Mouse (Mus musculus): ENCODE results near the gene Samd5. TPM values are rescaled to one million over a fixed set of nuclear protein-coding genes. Genes with fewer than 3 reads are reported as not detected.

Samd5 gene
- total RNA-seq (2021): 1 to 10 TPM; 6.2 to 6.7 TPM
- long read RNA-seq, experiment 1, partial matches to known transcripts: 0 of 3 reads
- long read RNA-seq, experiment 1, other reads (novel, unspliced or antisense): 3 of 3 reads
- long read RNA-seq, experiment 2, full-length matches to known transcripts: 1 of 1 reads
- long read RNA-seq, experiment 2, partial matches to known transcripts: 0 of 1 reads
- long read RNA-seq, experiment 2, other reads (novel, unspliced or antisense): 0 of 1 reads

GRCm38 (mm10) chr10:9674561-9675521 lies at the start of gene Samd5:
Samd5 (minus strand) TSS chr10:9675208.
- DNase-seq: peak; percentile 68 to 80
- intact Hi-C loops (cut with DNase I): loop anchor here (5.0 to 10.0 kb wide), 4 partner anchors 498 to 930 kb away; no protein-coding TSS in a partner anchor

GRCm38 (mm10) chr10:9722519-9723303 lies 47.7 kb upstream of the Samd5 start:
- intact Hi-C loops (cut with DNase I): no loop called here
- no peak for DNase-seq

GRCm38 (mm10) chr10:9720027-9720426 lies 45.0 kb upstream of the Samd5 start:
- intact Hi-C loops (cut with DNase I): no loop called here
- no peak for DNase-seq

GRCm38 (mm10) chr10:9718086-9718485 lies 43.1 kb upstream of the Samd5 start:
- intact Hi-C loops (cut with DNase I): no loop called here
- no peak for DNase-seq

- intact Hi-C loops (cut with DNase I): no loop called here
- no peak for DNase-seq
Observed at GRCm38 (mm10) chr10:9704956-9705355, 29.9 kb upstream of the Samd5 start.

- intact Hi-C loops (cut with DNase I): no loop called here
- peak; percentile 17 to 21 for DNase-seq
Observed at GRCm38 (mm10) chr10:9699071-9699761, 24.2 kb upstream of the Samd5 start.

GRCm38 (mm10) chr10:9698141-9698540 lies 23.1 kb upstream of the Samd5 start:
- peak in 1 of 2 experiments; percentile 13 for DNase-seq
- intact Hi-C loops (cut with DNase I): no loop called here

- DNase-seq: no peak
- intact Hi-C loops (cut with DNase I): no loop called here
Observed at GRCm38 (mm10) chr10:9696543-9697141, 21.6 kb upstream of the Samd5 start.

GRCm38 (mm10) chr10:9693990-9694699 lies 19.1 kb upstream of the Samd5 start:
- no peak for DNase-seq
- intact Hi-C loops (cut with DNase I): no loop called here

GRCm38 (mm10) chr10:9680928-9681327 lies 5.9 kb upstream of the Samd5 start:
- intact Hi-C loops (cut with DNase I): no loop called here

GRCm38 (mm10) chr10:9679911-9680310 lies 4.9 kb upstream of the Samd5 start:
- no peak for DNase-seq
- intact Hi-C loops (cut with DNase I): loop anchor here (5.0 to 10.0 kb wide), 4 partner anchors 503 to 935 kb away; no protein-coding TSS in a partner anchor

More at GRCm38 (mm10) chr10:9680928-9681327, 5.9 kb upstream of the Samd5 start:
- DNase-seq: no peak

GRCm38 (mm10) chr10:9678071-9678470 lies 3.1 kb upstream of the Samd5 start:
- no peak for DNase-seq
- intact Hi-C loops (cut with DNase I): loop anchor here (5.0 to 10.0 kb wide), 4 partner anchors 501 to 933 kb away; no protein-coding TSS in a partner anchor

- DNase-seq: peak; percentile 72 to 86
- intact Hi-C loops (cut with DNase I): loop anchor here (1.0 to 10.0 kb wide), 6 partner anchors 102 to 932 kb away; no protein-coding TSS in a partner anchor
Observed at GRCm38 (mm10) chr10:9676886-9677285, 1.9 kb upstream of the Samd5 start.

- intact Hi-C loops (cut with DNase I): loop anchor here (2.0 to 10.0 kb wide), 5 partner anchors 499 to 932 kb away; no protein-coding TSS in a partner anchor
- no peak for DNase-seq
Observed at GRCm38 (mm10) chr10:9676418-9676786, 1.4 kb upstream of the Samd5 start.

GRCm38 (mm10) chr10:9675550-9676417 lies 776 bp upstream of the Samd5 start:
- DNase-seq: peak; percentile 10 to 31

GRCm38 (mm10) chr10:9673276-9673675 lies 1.7 kb downstream of the Samd5 start:
- no peak for DNase-seq
- intact Hi-C loops (cut with DNase I): loop anchor here (10.0 kb wide), 1 partner anchor 928 kb away; no protein-coding TSS in a partner anchor

More at GRCm38 (mm10) chr10:9675550-9676417, 776 bp upstream of the Samd5 start:
- intact Hi-C loops (cut with DNase I): loop anchor here (2.0 to 10.0 kb wide), 5 partner anchors 498 to 931 kb away; no protein-coding TSS in a partner anchor

- intact Hi-C loops (cut with DNase I): loop anchor here (10.0 kb wide), 1 partner anchor 928 kb away; no protein-coding TSS in a partner anchor
- no peak for DNase-seq
Observed at GRCm38 (mm10) chr10:9672751-9673150, 2.3 kb downstream of the Samd5 start.

Data from heart, postnatal 14 days (tissue).